Comparison of ENCODE assay signal across 30 mouse cellular contexts in the genomic region with DNA sequence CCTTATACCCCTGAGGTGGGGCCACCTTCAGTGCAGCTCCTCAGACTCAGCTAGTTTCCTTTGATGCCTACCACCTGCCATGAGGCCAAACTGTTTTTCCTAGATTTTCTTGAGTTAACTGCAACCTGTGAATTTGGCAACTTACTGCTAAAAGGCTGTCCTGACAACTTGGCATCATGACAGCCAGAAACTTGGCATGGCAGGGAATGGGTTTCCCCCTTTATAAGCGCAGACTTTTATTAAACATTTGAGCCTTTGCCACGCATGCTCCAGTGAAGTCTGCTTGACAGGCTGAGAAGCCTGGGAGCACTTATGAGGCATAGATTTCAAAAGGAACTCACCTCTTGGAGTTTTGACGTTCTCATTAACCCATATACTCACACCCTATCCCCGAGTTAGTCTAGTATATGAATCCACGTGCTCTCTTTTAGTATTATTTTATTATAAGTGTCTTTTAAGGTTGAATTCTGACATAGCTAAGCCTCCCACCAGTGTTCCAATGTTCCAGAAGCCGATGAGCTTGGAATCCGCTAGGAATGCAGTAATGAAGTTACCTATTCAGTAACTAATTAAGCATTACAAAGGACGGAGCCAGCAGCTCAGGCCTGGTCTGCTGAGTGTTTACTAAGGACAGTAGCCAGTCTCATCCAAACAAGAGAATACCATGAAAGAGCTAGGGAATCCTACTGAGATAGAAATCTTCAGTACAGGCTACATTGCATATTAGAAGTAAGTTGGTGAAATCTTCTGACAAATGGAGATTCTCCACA. TPM values are rescaled to one million over a fixed set of nuclear protein-coding genes. Genes with fewer than 3 reads are reported as not detected.
DNase-seq lines count a peak whose midpoint lies in the region; ATAC-seq lines count a peak whose summit lies in the region.
"Had no signal": no experiment of that assay in that cellular context is flagged by ENCODE, and none has a peak within 500 bp of the region (broad histone marks: within the 10 kb centered on the region; RNA-seq: fewer than 3 reads in every experiment).

No protein-coding gene starts in this region.

- WGBS in kidney, embryonic 14.5 days, result 88% methylated on average over 8 of the region's 8 CpGs

- no peak overlapping the region for H3K4me3 ChIP-seq in kidney, embryonic 14.5 days (ENCODE audit: low read length)
- H3K4me3 ChIP-seq: embryonic facial prominence, embryonic 13.5 days; forebrain, embryonic 10.5 days; gastrocnemius, adult 2 months; heart, adult 2 months; heart, embryonic 12.5 days; hindbrain, embryonic 15.5 days; limb, embryonic 13.5 days; lung, embryonic 15.5 days; stomach, embryonic 15.5 days had no signal

- no peak overlapping the region for H3K4me2 ChIP-seq in kidney, embryonic 14.5 days (replicated peaks; ENCODE audit: low read depth, low read length)
- H3K4me2 ChIP-seq: embryonic facial prominence, embryonic 13.5 days; heart, embryonic 12.5 days; hindbrain, embryonic 15.5 days; limb, embryonic 13.5 days; liver, embryonic 11.5 days; lung, embryonic 15.5 days; midbrain, embryonic 11.5 days; stomach, embryonic 15.5 days had no signal

- H3K9me3 ChIP-seq in kidney, embryonic 14.5 days (ENCODE audit: control insufficient read depth, low read length), result no peaks in the 10 kb centered on the region
- H3K9me3 ChIP-seq: embryonic facial prominence, embryonic 13.5 days; forebrain, embryonic 10.5 days; heart, embryonic 12.5 days; hindbrain, embryonic 15.5 days; limb, embryonic 13.5 days; lung, embryonic 15.5 days; stomach, embryonic 15.5 days had no signal

- no peaks in the 10 kb centered on the region for H3K36me3 ChIP-seq in kidney, embryonic 14.5 days (ENCODE audit: control insufficient read depth, insufficient read depth, low read length)
- H3K36me3 ChIP-seq: embryonic facial prominence, embryonic 13.5 days; forebrain, embryonic 10.5 days; heart, embryonic 12.5 days; hindbrain, embryonic 15.5 days; limb, embryonic 13.5 days; lung, embryonic 15.5 days; stomach, embryonic 15.5 days had no signal

- no peaks in the 10 kb centered on the region for H3K4me1 ChIP-seq in kidney, embryonic 14.5 days (ENCODE audit: control insufficient read depth, insufficient read depth, low read length)
- H3K4me1 ChIP-seq: embryonic facial prominence, embryonic 13.5 days; forebrain, embryonic 10.5 days; heart, embryonic 12.5 days; hindbrain, embryonic 15.5 days; limb, embryonic 13.5 days; lung, embryonic 15.5 days; stomach, embryonic 15.5 days had no signal

- DNase-seq in cerebellum, postnatal 14 days, result peak; percentile 7 to 13
- DNase-seq in cerebellum, adult 9-10 months, result no peak
- peak; percentile 8 for DNase-seq in kidney, adult 11 months
- no peak for DNase-seq in kidney, adult 18-20 months
- peak; percentile 6 to 35 for DNase-seq in kidney, postnatal 25 days
- peak; percentile 24 to 30 for DNase-seq in kidney, postnatal 36 days
- DNase-seq: adrenal gland, adult 2 months; adrenal gland, postnatal 36 days; cerebellum, adult 8-10 months; gastrocnemius, adult 2 months; gastrocnemius, postnatal 36 days; heart, adult 2 months; heart, postnatal 4 days; right cerebral cortex, postnatal 25 days; thymus, postnatal 14 days had no signal

- H3K9ac ChIP-seq in kidney, embryonic 14.5 days (ENCODE audit: low read depth, low read length), result no peak overlapping the region
- H3K9ac ChIP-seq: embryonic facial prominence, embryonic 13.5 days; heart, embryonic 12.5 days; hindbrain, embryonic 15.5 days; limb, embryonic 13.5 days; lung, embryonic 15.5 days; stomach, embryonic 15.5 days had no signal

- H3K27ac ChIP-seq in kidney, embryonic 14.5 days (ENCODE audit: low read depth, low read length), result no peak overlapping the region
- H3K27ac ChIP-seq: embryonic facial prominence, embryonic 13.5 days; forebrain, embryonic 10.5 days; gastrocnemius, adult 2 months; heart, adult 2 months; hindbrain, embryonic 15.5 days; kidney, postnatal 0 days; limb, embryonic 13.5 days; lung, embryonic 15.5 days; stomach, embryonic 15.5 days had no signal

- no peaks in the 10 kb centered on the region for H3K27me3 ChIP-seq in kidney, embryonic 14.5 days (ENCODE audit: control insufficient read depth, insufficient read depth, low read length)
- H3K27me3 ChIP-seq: embryonic facial prominence, embryonic 13.5 days; heart, embryonic 12.5 days; hindbrain, embryonic 15.5 days; limb, embryonic 13.5 days; lung, embryonic 15.5 days; stomach, embryonic 15.5 days had no signal

- no peak for ATAC-seq in kidney, embryonic 14.5 days (ENCODE audit: low FRiP score, low TSS enrichment)
- ATAC-seq in megakaryocyte progenitor cell, adult 5-6 weeks (replicated peaks; ENCODE audit: poor library complexity), result no peak
- ATAC-seq: activated CD4-positive, CD25-positive, alpha-beta regulatory T cell, adult 4 months; inflammation-experienced regulatory T-cells, adult 6 months; midbrain, embryonic 16.5 days had no signal

RNA-seq across cellular contexts. Expression of a gene that starts 6.2 kb away (rescaled TPM):
- polyA plus RNA-seq in kidney, embryonic 14.5 days (2014; fragmentation: Nextera tagmentation; extraction: Ambion mirVana), result 48.1 and 50.2 TPM in 2 replicates
- total RNA-seq in megakaryocyte progenitor cell, adult 5-6 weeks (2015), result 23.4 and 34.0 TPM in 2 replicates
- total RNA-seq in megakaryocyte progenitor cell, adult 5-6 weeks (2017), result 11.2 and 18.7 TPM in 2 replicates

Comparison
In these comparisons a context has a peak if more than half of its experiments do, and no peak if none do; other contexts are left out.
1. DNase-seq: peak in cerebellum, postnatal 14 days (2 of 2), kidney, adult 11 months (single experiment), kidney, postnatal 25 days (2 of 2) and kidney, postnatal 36 days (2 of 2); none in cerebellum, adult 9-10 months (single experiment) and kidney, adult 18-20 months (single experiment).